Mouse (Mus musculus) urinary bladder, postnatal 36 days (tissue): ENCODE data around the gene Slc28a1.

ENCODE experiments used
- DNase-seq, 2 experiments: peaks; one replicate each; pipeline ENCODE4 v3.0.0; 2022; ENCODE audit warnings: low spot score in 2 of 2, mixed read lengths in 1 of 2

Slc28a1 gene

GRCm38 (mm10) chr7:81212697-81213346 lies 98.2 kb downstream of the Slc28a1 start:
- peak; percentile 95 for DNase-seq

DNA sequence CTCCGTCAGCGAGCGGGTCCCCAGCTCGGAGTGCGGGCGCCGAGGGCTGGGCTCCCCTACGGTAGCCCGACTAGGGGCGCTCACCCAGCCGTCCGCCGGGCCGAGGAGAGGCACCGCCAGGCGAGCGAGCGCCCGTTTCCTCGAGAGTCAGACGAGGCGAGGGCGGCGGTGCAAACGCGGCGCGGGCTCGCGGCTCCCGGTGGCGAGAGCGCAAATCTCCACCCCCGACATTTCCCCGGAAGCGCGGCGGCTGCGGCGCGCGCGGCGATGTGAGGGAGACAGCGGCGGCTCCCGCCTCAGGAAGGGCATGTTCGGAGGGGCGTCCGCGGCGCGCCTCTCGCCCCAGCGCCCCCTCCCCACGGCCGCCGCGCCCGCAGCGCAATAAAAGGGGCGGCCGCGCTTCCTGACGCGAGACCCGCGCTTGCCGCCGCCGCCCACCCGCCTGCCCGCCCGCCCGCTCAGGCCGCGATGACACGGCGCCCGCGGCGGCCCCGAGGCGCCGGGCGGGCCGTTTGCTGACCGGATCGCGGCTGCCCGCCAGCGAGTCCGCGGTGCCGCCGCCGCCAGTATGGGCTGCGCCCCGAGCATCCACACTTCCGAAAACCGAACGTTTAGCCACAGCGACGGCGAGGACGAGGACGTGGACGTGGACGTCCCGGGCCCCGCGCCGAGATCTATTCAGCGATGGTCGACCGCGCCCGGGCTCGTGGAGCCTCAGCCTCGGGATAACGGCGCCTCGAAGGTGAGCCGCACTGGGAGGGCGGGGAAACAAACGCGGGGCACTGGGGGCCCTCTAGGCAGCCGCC lies 99.0 kb downstream of the Slc28a1 start, which contains the start of gene Pde8a:
TSS of gene Pde8a (plus strand) at position 250 of the 806 bp plus-strand sequence.
- DNase-seq: peak; percentile 13 to 16

DNA sequence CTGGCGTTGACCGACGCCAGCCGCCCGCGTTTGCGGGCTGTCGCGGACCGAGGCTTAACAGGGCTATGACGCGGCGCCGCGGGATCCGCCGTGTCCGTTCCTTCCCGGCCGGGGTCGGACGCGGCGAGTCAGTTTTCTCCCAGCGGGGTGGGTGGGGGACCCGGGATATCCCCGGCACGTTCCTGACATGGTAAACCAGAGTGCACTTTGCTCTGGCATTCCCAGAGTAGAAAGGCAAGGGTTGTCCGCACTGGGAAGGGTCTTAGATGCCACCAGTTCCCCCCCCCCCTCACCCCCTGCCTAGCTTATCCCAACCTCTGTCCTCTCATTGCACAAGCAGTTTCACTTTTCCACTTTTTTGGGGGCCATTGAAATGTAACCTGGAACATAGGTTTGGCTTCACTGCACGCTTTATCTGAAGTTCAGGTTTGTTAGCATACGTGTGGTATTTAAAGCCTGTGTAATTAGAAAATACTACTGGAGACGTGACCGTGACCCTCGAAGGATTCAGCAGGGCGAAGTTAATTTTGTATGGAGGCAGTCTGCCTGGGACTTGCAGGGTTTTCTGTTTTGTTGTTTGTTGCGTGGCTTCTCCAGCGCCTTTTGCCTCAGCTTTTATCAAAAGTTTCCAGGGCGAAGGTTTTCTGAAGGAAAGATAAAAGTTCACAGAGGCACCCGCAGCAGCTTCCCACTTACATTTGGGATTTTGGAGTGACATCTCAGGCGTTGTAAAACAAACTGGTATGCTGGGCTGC lies 99.7 kb downstream of the Slc28a1 start:
- no peak for DNase-seq

GRCm38 (mm10) chr7:81215950-81216349 lies 101.4 kb downstream of the Slc28a1 start:
- no peak for DNase-seq

DNA sequence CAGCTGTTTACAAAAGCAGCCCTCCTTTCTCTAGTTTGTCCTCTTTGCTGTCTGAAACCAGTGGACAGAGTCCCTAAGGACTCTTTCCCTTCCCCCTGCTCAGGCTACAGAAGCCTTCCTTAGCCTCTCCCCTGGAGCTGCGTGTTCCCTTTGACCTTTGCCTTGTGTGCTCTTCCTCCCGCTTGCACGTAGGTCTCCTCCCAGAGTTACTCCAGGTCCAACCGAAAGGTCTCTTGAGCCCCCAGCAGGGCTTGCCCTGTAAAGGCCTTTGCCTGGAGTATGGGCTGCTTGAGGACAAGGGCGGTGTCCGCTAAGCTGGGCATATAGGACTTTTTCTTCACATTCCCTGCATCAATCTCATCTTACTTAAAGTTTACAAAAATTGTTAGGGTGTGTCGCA lies 104.7 kb downstream of the Slc28a1 start:
- no peak for DNase-seq
